Mouse (Mus musculus): Measurements from ENCODE around the gene Actl6b. TPM values are rescaled to one million over a fixed set of nuclear protein-coding genes. Genes with fewer than 3 reads are reported as not detected.

Gene Actl6b
- polyA plus RNA-seq, 2 experiments = 0.39 to 1.1 TPM

DNA sequence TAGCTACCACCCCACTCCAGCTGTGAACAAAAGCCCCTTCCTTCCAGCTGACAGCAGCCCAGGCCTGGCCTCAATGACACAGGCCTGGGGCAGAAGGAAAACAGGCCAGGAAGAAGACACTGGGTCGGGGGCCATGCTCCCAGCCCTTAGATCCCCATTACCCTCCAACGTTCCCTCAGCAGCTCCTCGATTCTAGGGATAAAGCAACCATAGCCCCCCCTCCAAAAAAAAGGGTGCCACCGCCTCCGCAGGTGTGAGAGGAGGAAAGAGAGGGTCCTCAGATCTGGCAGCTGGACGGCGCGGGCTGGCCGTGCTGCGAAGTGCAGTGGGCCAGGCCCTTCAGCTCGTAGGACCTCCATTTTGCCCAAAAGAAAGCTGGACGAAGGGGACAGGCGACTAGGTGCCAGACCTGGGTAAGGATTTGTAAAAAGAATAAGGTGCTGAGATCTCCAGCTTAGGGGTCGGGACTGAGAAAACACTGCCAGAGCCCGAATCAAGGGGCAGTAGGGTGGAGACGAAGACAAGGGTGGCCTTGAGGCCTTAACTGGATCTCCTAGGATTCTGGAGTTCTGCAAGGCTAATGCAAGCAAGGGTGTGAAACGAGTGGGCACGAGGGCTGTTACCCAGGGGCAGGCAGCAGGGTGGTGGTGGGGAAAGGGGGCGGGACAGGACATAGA lies 21.0 kb upstream of the Actl6b start:
- peak overlapping the region; percentile 83 for H3K4me3 ChIP-seq (replicated peaks; ENCODE audit: low read length)
- no peaks in the 10 kb centered on the region for H3K9me3 ChIP-seq (ENCODE audit: control insufficient read depth, low read length)
- peak overlapping the region; percentile 93 for H3K4me2 ChIP-seq (replicated peaks; ENCODE audit: low read depth, low read length, severe bottlenecking)
- H3K27ac ChIP-seq (replicated peaks; ENCODE audit: low read depth, low read length) = peak overlapping the region; percentile 89
- TF ChIP-seq POLR2A (IDR thresholded peaks at IDR 0.05; ENCODE audit: borderline replicate concordance, extremely low read depth, insufficient read depth, insufficient read length) = no peak
- no peaks in the 10 kb centered on the region for H3K27me3 ChIP-seq (ENCODE audit: control insufficient read depth, insufficient read depth, low read length)
- peaks cover 7% of the 10 kb centered on the region; the same call in 1 of the 2 replicates for H3K4me1 ChIP-seq (ENCODE audit: control insufficient read depth, insufficient read depth, low read length)
- H3K9ac ChIP-seq (ENCODE audit: low read depth, low read length, severe bottlenecking) = peak overlapping the region; percentile 84
- DNase-seq (ENCODE audit: low spot score) (peak; percentile 26), ATAC-seq (ENCODE audit: low FRiP score, low read depth) (no peak)
- H3K36me3 ChIP-seq (ENCODE audit: control insufficient read depth, insufficient read depth, low read length) = peaks cover 30% of the 10 kb centered on the region
- 1% methylated on average over 19 of the region's 19 CpGs for WGBS

DNA sequence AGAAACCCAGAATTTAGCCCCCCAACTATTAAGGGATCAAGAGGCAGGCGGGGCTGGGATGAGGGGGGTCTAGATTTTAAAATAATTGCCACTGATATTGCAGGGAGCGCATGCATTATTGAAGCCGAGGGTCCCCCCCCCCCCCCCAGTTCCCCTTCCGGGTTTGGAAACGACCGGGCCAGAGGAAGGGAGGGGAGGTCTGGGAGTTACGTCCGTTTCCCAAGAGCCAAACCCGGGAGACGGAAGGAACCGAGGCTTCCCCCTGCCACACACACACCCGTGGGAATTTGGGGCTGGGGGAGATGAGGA lies 20.6 kb upstream of the Actl6b start:
- DNase-seq (ENCODE audit: low spot score) (no peak), ATAC-seq (ENCODE audit: low FRiP score, low read depth) (peak; percentile 6)
- H3K27me3 ChIP-seq (ENCODE audit: control insufficient read depth, insufficient read depth, low read length) = no peaks in the 10 kb centered on the region
- peak overlapping the region; percentile 84 for H3K9ac ChIP-seq (ENCODE audit: low read depth, low read length, severe bottlenecking)
- H3K9me3 ChIP-seq (ENCODE audit: control insufficient read depth, low read length) = no peaks in the 10 kb centered on the region
- 2% methylated on average over 9 of the region's 12 CpGs for WGBS
- peak overlapping the region; percentile 89 for H3K27ac ChIP-seq (replicated peaks; ENCODE audit: low read depth, low read length)
- peak overlapping the region; percentile 83 for H3K4me3 ChIP-seq (replicated peaks; ENCODE audit: low read length)
- H3K4me2 ChIP-seq (replicated peaks; ENCODE audit: low read depth, low read length, severe bottlenecking) = peak overlapping the region; percentile 93
- H3K36me3 ChIP-seq (ENCODE audit: control insufficient read depth, insufficient read depth, low read length) = peaks cover 25% of the 10 kb centered on the region
- peaks cover 7% of the 10 kb centered on the region; the same call in 1 of the 2 replicates for H3K4me1 ChIP-seq (ENCODE audit: control insufficient read depth, insufficient read depth, low read length)
- no peak; the same call in 1 of the 2 replicates for TF ChIP-seq POLR2A (IDR thresholded peaks at IDR 0.05; ENCODE audit: borderline replicate concordance, extremely low read depth, insufficient read depth, insufficient read length)

DNA sequence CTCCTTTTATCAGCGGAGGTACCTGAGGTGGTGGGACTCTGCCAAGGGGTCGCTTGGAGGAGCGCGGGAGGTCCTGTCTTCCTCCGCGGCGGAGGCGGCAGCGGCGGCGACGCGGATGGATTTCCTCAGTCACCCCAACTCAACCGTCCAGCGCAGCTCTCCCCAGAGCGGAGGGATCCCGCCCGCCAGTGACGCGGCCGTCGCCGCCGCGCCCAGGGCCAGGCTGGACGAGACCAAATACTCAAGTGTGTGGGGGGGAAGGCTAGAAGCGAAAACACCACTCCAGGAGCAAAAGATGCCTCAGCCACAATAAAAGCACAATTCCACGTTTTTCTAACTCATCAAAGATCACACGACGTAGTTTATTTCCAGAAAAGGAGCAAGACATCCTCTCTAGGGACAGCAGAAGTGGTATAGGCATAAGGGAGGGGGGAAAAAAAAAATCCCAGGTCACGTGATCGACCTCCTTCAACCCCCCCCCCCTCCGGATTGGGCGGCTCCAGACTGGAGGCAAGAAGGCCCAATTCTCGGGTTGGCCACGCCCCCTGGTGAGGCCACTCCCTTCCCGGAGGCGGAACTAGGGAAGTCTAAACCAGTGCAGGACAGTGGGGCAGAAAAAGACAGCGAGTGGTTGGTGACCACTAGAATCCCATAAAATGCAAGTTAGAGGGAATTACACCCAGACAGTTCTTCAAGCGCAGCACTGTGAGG lies 20.0 kb upstream of the Actl6b start, which contains the start of the genes Epo and Gnb2:
TSS of gene Epo (minus strand) at position 126 of the 711 bp plus-strand sequence.
TSS of gene Gnb2 (minus strand) at position 394 of the 711 bp plus-strand sequence.
- WGBS = under 1% methylated on average over 33 of the region's 40 CpGs
- peak; percentile 82 for ATAC-seq (ENCODE audit: low FRiP score, low read depth)

DNA sequence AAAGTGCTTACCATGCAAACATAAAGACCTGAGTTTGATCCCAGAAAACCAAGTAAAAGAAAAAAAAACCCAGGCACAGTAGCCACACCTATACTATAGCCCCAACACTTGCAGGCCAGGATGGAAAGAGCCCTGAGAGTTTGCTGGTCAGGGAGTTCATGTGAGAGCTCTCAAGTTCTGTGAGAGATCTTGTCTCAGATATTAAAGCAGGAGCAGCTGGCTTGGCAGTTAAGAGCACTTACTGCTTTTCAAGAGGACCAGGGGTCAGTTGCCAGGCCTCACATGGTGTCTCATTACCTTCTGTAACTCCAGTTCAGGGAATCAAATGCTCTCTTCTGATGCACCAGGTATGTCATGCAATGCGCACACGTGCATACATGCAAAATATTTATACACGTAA lies 18.6 kb upstream of the Actl6b start:
- DNase-seq (ENCODE audit: low spot score) = no peak
- peaks cover 5% of the 10 kb centered on the region; the same call in 1 of the 2 replicates for H3K4me1 ChIP-seq (ENCODE audit: control insufficient read depth, insufficient read depth, low read length)
- no peak for TF ChIP-seq POLR2A (IDR thresholded peaks at IDR 0.05; ENCODE audit: borderline replicate concordance, extremely low read depth, insufficient read depth, insufficient read length)
- peaks cover 5% of the 10 kb centered on the region for H3K36me3 ChIP-seq (ENCODE audit: control insufficient read depth, insufficient read depth, low read length)
- H3K4me2 ChIP-seq (replicated peaks; ENCODE audit: low read depth, low read length, severe bottlenecking) = no peak overlapping the region
- 80% methylated on average over 3 of the region's 3 CpGs for WGBS
- no peaks in the 10 kb centered on the region for H3K27me3 ChIP-seq (ENCODE audit: control insufficient read depth, insufficient read depth, low read length)
- H3K9me3 ChIP-seq (ENCODE audit: control insufficient read depth, low read length) = no peaks in the 10 kb centered on the region
- no peak for ATAC-seq (ENCODE audit: low FRiP score, low read depth)
- H3K4me3 ChIP-seq (replicated peaks; ENCODE audit: low read length) = no peak overlapping the region
- H3K27ac ChIP-seq (replicated peaks; ENCODE audit: low read depth, low read length) = no peak overlapping the region
- H3K9ac ChIP-seq (ENCODE audit: low read depth, low read length, severe bottlenecking) = no peak overlapping the region

More for the DNA sequence above, 20.0 kb upstream of the Actl6b start, which contains the start of the genes Epo and Gnb2:
- H3K36me3 ChIP-seq (ENCODE audit: control insufficient read depth, insufficient read depth, low read length) = peaks cover 20% of the 10 kb centered on the region
- H3K9ac ChIP-seq (ENCODE audit: low read depth, low read length, severe bottlenecking) = peak within 1 kb of the TSS; percentile 84
- H3K9me3 ChIP-seq (ENCODE audit: control insufficient read depth, low read length) = no peaks in the 10 kb centered on the region
- peak within 1 kb of the TSS; percentile 83 for H3K4me3 ChIP-seq (replicated peaks; ENCODE audit: low read length)
- TF ChIP-seq POLR2A (IDR thresholded peaks at IDR 0.05; ENCODE audit: borderline replicate concordance, extremely low read depth, insufficient read depth, insufficient read length) = 0 out of 2 replicates have a peak, but pooled peaks have one; percentile 40
- H3K4me2 ChIP-seq (replicated peaks; ENCODE audit: low read depth, low read length, severe bottlenecking) = peak within 1 kb of the TSS; percentile 93
- H3K27me3 ChIP-seq (ENCODE audit: control insufficient read depth, insufficient read depth, low read length) = no peaks in the 10 kb centered on the region
- H3K27ac ChIP-seq (replicated peaks; ENCODE audit: low read depth, low read length) = peak within 1 kb of the TSS; percentile 89
- peaks cover 7% of the 10 kb centered on the region; the same call in 1 of the 2 replicates for H3K4me1 ChIP-seq (ENCODE audit: control insufficient read depth, insufficient read depth, low read length)
- peak; percentile 98 for DNase-seq (ENCODE audit: low spot score)

DNA sequence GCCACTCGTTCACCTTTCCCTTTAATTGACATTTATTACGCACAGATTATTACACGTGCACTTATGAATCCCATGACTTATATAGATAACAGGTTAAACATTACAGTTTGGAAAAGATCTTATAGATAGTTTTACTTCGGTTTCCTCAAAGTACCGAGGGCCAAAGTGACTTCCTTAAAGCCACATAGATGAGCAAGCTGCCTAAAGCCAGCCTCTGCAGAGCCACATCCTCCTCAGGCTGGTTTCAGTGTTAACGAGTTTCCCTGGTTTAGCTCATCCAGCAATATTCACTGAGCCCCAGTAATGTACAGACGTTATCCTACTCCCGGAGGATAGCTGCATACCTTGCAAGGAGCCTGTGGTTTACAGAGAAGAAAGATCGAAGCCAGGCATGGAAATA lies 18.0 kb upstream of the Actl6b start:
- Histone ChIP-seq H3K36me3 (ENCODE audit: control insufficient read depth, insufficient read depth, low read length) (no peaks in the 10 kb centered on the region), H3K27ac (replicated peaks; ENCODE audit: low read depth, low read length) (no peak overlapping the region), H3K9me3 (ENCODE audit: control insufficient read depth, low read length) (no peaks in the 10 kb centered on the region), H3K4me1 (ENCODE audit: control insufficient read depth, insufficient read depth, low read length) (no peaks in the 10 kb centered on the region), H3K9ac (ENCODE audit: low read depth, low read length, severe bottlenecking) (no peak overlapping the region), H3K4me3 (replicated peaks; ENCODE audit: low read length) (no peak overlapping the region), H3K27me3 (ENCODE audit: control insufficient read depth, insufficient read depth, low read length) (no peaks in the 10 kb centered on the region), H3K4me2 (replicated peaks; ENCODE audit: low read depth, low read length, severe bottlenecking) (no peak overlapping the region)
- WGBS = 76% methylated on average over 9 of the region's 9 CpGs
- DNase-seq (ENCODE audit: low spot score) (no peak), ATAC-seq (ENCODE audit: low FRiP score, low read depth) (no peak)
- TF ChIP-seq POLR2A (IDR thresholded peaks at IDR 0.05; ENCODE audit: borderline replicate concordance, extremely low read depth, insufficient read depth, insufficient read length) = no peak

All from limb, embryonic 14.5 days (tissue).